Mouse (Mus musculus) brain, embryonic 14.5 days (tissue): ENCODE results near the gene Ncbp3.

Source experiments
- CTCF ChIP-seq: fragments of 200-500 bp; IDR thresholded peaks from 2 replicates; pipeline ENCODE4 v1.5.1; 2012; ENCODE audit warnings: inconsistent platforms, mild to moderate bottlenecking, moderate library complexity, borderline replicate concordance; ENCODE audit not compliant: insufficient read depth, insufficient read length; ENCODE audit errors: extremely low read depth
- POLR2A ChIP-seq: fragments of 200-500 bp; IDR thresholded peaks from 2 replicates; pipeline ENCODE4 v1.6.1; 2012; ENCODE audit warnings: mild to moderate bottlenecking, inconsistent platforms, borderline replicate concordance; ENCODE audit not compliant: poor library complexity, insufficient read depth, insufficient read length, severe bottlenecking; ENCODE audit errors: extremely low read depth

DNA sequence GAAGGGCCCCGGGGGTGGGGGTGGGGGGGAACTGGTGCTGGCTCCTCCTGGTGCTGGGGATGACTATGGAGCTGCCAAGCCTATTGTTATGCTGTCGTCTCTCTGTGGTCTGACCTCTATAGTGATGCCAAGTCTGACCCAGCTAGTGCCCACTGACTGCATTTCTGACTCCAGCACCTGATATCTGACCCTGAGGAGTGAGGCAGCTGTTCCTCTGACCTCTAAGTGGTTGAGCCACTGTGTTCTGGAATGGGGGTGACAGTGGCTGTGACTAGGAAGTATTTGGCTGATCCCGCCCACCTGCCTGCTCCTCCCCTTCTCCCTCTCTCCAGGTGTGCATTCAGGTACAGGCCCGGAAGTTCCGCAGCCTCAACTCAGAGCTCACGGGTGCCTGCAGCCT, 63.8 kb downstream of the Ncbp3 start:
- TF ChIP-seq CTCF = no peak
- TF ChIP-seq POLR2A = no peak
